Mouse (Mus musculus): ENCODE data around the gene Dnajb14. TPM values are rescaled to one million over a fixed set of nuclear protein-coding genes. Genes with fewer than 3 reads are reported as not detected.

Gene Dnajb14
- polyA plus RNA-seq (2016; fragmentation: Nextera tagmentation; extraction: Ambion mirVana) = 6.6 and 7.0 TPM in 2 replicates

DNA sequence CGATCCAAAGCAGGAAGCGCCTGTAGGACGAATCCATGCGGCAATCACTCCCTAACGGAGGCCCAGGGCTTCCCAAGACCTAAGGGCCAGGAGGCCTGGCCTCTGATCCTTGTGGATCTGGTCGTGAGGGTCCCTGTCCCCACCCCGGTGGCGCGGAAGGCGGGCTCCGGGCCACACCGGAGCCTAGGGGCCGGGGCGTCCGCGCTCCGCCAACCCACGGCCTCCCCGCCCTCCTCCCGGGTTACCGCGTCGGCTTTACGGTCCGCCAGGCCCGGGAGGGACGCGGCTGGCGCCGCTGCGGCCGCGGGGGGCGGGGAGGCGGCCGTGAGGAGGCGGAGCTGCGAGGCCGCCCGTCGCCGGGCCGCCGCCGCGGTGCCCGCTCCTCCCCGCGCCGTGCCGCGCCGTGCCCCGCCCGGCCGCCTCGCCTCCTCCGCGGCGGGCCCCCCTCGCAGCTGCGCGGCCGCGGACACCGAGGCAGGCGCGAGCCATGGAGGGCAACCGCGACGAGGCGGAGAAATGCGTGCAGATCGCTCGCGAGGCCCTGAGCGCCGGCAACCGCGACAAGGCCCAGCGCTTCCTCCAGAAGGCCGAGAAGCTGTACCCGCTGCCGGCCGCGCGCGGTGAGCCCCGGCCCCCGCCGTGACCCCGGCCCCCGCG, at the start of gene Dnajb14:
Dnajb14 (plus strand) TSS at position 239 of the 657 bp plus-strand sequence.
- peaks cover 33% of the 10 kb centered on the region for H3K4me1 ChIP-seq (replicated peaks)
- peak within 1 kb of the TSS; percentile 80 for H3K4me3 ChIP-seq
- peak within 1 kb of the TSS; percentile 97 for H3K27ac ChIP-seq
- H3K9me3 ChIP-seq = no peaks in the 10 kb centered on the region
- H3K27me3 ChIP-seq (ENCODE audit: insufficient read depth, poor library complexity, severe bottlenecking) = no peaks in the 10 kb centered on the region
- H3K36me3 ChIP-seq = peaks cover 11% of the 10 kb centered on the region
- peak; percentile 78 for DNase-seq (ENCODE audit: low spot score)
- WGBS = 3% methylated on average over 94 of the region's 94 CpGs

DNA sequence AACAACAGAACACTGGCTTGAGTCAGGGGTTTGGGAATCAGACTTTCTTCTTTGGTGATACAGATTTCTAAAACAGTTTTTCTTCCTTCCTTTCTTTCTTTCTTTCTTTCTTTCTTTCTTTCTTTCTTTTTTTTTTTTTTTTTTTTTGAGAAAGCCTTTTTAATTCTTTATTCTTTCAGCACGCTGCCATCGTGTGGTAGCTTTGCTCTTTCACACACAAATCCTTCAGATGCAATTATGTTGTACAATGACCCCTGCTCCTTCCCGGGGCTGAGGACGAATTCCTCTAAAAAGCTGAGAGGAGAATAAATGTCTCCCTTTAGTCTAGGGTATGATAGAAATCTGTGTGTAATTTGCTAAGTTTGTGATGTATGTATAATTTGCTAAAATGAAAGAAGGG, 48.8 kb upstream of the Dnajb14 start:
- H3K27ac ChIP-seq = no peak overlapping the region
- no peak for DNase-seq (ENCODE audit: low spot score)
- H3K4me1 ChIP-seq (replicated peaks) = no peaks in the 10 kb centered on the region
- H3K4me3 ChIP-seq = no peak overlapping the region
- WGBS = 28% methylated on average over 4 of the region's 4 CpGs
- H3K9me3 ChIP-seq = no peaks in the 10 kb centered on the region
- H3K36me3 ChIP-seq = no peaks in the 10 kb centered on the region
- H3K27me3 ChIP-seq (ENCODE audit: insufficient read depth, poor library complexity, severe bottlenecking) = no peaks in the 10 kb centered on the region

DNA sequence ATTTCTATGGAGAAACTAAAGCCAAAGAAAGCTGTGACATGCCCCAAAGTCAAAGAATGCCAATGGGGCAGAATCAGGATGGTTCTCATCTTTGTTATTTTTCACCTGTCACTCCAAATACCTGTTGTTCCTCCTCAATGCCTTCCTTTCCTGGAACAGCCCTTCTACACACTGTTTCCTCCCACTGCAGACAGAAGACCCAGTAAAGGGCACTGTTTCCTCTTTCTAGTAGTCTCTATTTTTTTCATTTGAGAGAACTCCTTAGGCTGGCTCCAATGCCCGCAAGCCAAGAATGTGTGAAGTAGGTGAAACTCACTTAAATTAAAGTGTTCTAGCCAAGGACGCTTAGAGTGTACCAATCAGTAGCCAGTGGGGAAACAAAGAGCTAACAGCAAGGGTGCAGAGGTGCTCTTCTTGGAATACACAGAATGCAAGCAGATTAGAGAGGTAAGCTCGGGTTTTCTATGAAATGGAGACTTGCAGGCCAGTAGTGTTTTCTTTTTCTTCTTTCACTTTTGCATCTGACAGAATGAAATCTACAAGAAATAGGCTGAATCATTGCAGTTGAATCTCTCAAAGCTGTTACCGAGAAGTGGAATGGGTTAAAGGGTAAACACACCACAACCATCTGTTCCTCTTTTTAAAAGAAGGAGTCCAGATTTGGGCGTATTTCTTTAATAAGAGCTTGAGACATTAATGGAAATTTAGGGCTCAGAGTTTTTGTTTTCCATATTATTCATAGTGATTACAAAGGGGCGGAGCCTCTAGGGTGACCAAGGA, 46.6 kb upstream of the Dnajb14 start:
- Histone ChIP-seq H3K27me3 (ENCODE audit: insufficient read depth, poor library complexity, severe bottlenecking) (no peaks in the 10 kb centered on the region), H3K27ac (no peak overlapping the region), H3K36me3 (no peaks in the 10 kb centered on the region), H3K9me3 (no peaks in the 10 kb centered on the region), H3K4me3 (no peak overlapping the region), H3K4me1 (replicated peaks) (no peaks in the 10 kb centered on the region)
- no peak for DNase-seq (ENCODE audit: low spot score)
- 84% methylated on average over 6 of the region's 6 CpGs for WGBS

DNA sequence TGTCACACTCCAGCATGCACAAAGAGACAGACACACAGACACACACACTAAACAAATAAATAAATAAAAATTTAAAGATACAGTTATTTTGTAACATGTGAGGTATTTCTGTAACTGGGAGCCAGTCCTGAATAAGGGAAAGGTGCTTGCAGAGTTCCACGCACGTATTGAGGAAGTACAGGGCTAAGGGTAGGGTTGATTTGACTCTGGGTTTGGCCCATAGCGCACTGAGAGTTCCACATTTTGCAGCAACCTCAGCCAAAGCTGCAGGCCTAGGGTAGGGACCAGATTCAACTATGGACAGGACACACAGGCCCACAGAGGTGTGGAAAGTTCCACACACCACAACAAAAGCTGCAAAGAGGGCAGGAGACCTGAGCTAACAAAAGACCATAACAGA, 44.2 kb upstream of the Dnajb14 start:
- Histone ChIP-seq H3K4me3 (no peak overlapping the region), H3K4me1 (replicated peaks) (peaks cover 4% of the 10 kb centered on the region), H3K27ac (no peak overlapping the region), H3K36me3 (no peaks in the 10 kb centered on the region), H3K9me3 (no peaks in the 10 kb centered on the region), H3K27me3 (ENCODE audit: insufficient read depth, poor library complexity, severe bottlenecking) (no peaks in the 10 kb centered on the region)
- DNase-seq (ENCODE audit: low spot score) = no peak
- 91% methylated on average over 3 of the region's 3 CpGs for WGBS

DNA sequence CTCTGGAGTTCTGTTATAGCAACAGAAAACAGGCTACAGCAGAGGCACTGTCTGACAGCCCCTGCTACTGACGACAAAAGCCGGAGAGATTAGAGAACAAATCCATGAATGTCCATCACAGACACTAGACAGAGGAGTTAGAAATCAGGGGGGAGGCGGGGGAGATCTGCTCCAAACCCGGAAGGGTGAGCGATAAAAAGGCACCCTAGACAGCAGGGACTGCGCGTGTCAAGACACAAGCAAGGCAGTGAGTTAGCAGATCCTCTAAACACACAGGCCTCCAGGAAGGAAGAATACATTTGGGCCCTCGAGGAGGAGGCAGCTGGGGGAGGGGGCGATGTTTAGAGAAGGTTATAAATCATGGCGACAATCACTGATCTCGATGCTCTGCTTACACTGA, 39.8 kb upstream of the Dnajb14 start:
- no peak for DNase-seq (ENCODE audit: low spot score)
- no peaks in the 10 kb centered on the region for H3K27me3 ChIP-seq (ENCODE audit: insufficient read depth, poor library complexity, severe bottlenecking)
- peaks cover 4% of the 10 kb centered on the region for H3K4me1 ChIP-seq (replicated peaks)
- H3K9me3 ChIP-seq = no peaks in the 10 kb centered on the region
- H3K4me3 ChIP-seq = no peak overlapping the region
- H3K27ac ChIP-seq = peak overlapping the region; percentile 42; the same call in 1 of the 2 replicates
- no peaks in the 10 kb centered on the region for H3K36me3 ChIP-seq
- WGBS = 63% methylated on average over 11 of the region's 11 CpGs

DNA sequence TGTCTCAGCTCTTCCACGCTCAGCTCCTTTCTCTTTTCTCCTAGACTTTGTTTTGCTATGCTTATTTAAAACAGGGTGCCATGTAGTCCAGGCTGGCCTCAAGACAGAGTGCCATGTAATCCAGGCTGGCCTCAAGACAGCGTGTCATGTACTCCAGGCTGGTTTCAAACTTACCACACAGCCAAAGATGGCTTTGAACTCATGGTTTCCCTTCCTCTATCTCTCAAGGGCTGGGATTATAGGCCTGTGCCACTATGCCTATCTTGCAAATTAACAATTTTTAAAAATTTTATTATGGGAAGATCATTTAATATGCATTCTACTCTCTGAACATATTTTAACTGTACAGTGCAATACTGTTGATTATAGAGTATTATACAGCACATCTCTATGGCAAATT, 36.3 kb upstream of the Dnajb14 start:
- Histone ChIP-seq H3K4me1 (replicated peaks) (peaks cover 4% of the 10 kb centered on the region), H3K36me3 (no peaks in the 10 kb centered on the region), H3K4me3 (no peak overlapping the region), H3K9me3 (no peaks in the 10 kb centered on the region), H3K27ac (no peak overlapping the region), H3K27me3 (ENCODE audit: insufficient read depth, poor library complexity, severe bottlenecking) (no peaks in the 10 kb centered on the region)
- no peak for DNase-seq (ENCODE audit: low spot score)
- WGBS = 83% methylated on average over 2 of the region's 2 CpGs

DNA sequence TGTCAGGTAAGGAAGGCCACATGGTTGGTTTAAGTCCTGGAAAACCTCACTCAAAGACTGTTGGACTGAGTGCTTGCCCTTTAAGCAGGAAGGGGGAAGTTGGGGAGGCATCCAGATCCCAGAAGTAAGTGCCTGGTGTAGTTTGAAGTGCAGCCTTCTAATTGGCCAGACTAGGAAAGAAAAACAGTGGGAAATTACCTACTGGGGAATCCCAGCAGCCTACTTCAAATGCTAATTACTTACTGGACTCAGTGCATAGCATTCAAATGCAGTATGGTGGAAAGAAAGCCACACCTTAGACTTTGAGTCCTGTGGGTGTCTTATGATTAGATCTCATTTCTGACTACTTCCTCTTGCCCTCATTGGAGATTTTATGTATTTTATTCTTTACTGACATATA, 34.3 kb upstream of the Dnajb14 start:
- H3K4me1 ChIP-seq (replicated peaks) = no peaks in the 10 kb centered on the region
- H3K36me3 ChIP-seq = no peaks in the 10 kb centered on the region
- H3K4me3 ChIP-seq = no peak overlapping the region
- H3K9me3 ChIP-seq = no peaks in the 10 kb centered on the region
- no peaks in the 10 kb centered on the region for H3K27me3 ChIP-seq (ENCODE audit: insufficient read depth, poor library complexity, severe bottlenecking)
- DNase-seq (ENCODE audit: low spot score) = no peak
- H3K27ac ChIP-seq = no peak overlapping the region

DNA sequence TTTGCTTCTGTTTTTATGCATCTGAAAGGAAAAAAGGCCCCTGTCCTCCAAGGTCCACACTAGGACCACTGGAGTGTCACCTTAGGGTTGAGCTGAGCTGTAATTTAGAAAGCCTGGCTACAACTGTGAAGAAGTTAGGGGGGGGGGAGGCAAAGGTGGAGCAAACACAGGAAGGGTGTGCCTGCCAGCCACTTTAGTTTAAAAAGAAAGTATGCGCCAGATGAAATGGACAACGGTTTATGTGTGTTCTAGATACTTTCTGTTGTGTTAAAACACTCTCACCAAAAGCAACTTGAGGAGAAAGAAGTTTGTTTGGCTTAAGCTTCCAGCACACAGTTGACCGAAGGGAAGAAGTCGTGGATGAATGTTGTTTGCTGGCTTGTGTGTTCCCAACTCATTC, 33.8 kb upstream of the Dnajb14 start:
- 84% methylated on average over 4 of the region's 4 CpGs for WGBS
- no peaks in the 10 kb centered on the region for H3K27me3 ChIP-seq (ENCODE audit: insufficient read depth, poor library complexity, severe bottlenecking)
- H3K27ac ChIP-seq = no peak overlapping the region
- H3K4me1 ChIP-seq (replicated peaks) = no peaks in the 10 kb centered on the region
- H3K4me3 ChIP-seq = no peak overlapping the region
- no peaks in the 10 kb centered on the region for H3K9me3 ChIP-seq
- DNase-seq (ENCODE audit: low spot score) = no peak
- no peaks in the 10 kb centered on the region for H3K36me3 ChIP-seq

DNA sequence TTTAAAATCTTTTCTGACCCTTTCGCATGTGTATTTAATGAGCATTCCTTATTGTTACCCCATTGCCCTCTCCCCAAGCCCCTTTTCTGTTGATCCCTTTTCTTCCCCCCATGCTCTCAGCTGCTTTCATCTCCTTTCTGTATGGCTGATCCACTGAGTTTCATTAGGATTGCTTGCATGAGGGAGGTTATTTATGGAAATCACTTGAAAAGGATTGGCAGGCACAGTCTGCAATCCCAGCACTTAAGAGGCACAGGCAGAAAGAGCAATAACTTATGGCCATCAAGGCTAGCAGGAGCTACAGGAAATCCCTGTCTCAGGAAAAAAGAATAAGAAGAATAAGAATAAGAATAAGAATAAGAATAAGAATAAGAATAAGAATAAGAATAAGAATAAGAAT, 30.9 kb upstream of the Dnajb14 start:
- no peak for DNase-seq (ENCODE audit: low spot score)
- no peaks in the 10 kb centered on the region for H3K4me1 ChIP-seq (replicated peaks)
- WGBS = 93% methylated on average over 1 of the region's 1 CpGs
- no peaks in the 10 kb centered on the region for H3K36me3 ChIP-seq
- no peak overlapping the region for H3K27ac ChIP-seq
- no peak overlapping the region for H3K4me3 ChIP-seq
- no peaks in the 10 kb centered on the region for H3K9me3 ChIP-seq
- no peaks in the 10 kb centered on the region for H3K27me3 ChIP-seq (ENCODE audit: insufficient read depth, poor library complexity, severe bottlenecking)

DNA sequence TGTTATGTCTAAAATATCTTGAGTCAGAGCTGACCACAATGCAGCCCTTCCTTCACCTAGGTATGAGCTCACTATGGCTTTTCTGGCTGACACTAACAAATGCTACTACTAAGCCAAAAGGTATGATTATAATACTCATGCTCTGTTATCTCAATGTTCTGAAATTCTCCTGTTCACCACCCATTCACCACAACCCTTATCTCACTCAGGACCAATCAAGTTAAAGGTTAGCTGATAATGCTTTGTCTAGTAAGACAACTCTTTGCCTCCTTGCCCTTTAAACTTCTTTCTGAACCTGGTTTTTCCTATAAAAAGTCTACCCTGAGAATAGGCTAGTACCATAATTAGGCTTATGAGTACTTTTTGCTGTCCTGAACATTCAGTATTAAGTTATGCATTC, 29.3 kb upstream of the Dnajb14 start:
- Histone ChIP-seq H3K4me1 (replicated peaks) (no peaks in the 10 kb centered on the region), H3K27ac (no peak overlapping the region), H3K27me3 (ENCODE audit: insufficient read depth, poor library complexity, severe bottlenecking) (no peaks in the 10 kb centered on the region), H3K4me3 (no peak overlapping the region), H3K9me3 (no peaks in the 10 kb centered on the region), H3K36me3 (no peaks in the 10 kb centered on the region)
- DNase-seq (ENCODE audit: low spot score) = no peak

DNA sequence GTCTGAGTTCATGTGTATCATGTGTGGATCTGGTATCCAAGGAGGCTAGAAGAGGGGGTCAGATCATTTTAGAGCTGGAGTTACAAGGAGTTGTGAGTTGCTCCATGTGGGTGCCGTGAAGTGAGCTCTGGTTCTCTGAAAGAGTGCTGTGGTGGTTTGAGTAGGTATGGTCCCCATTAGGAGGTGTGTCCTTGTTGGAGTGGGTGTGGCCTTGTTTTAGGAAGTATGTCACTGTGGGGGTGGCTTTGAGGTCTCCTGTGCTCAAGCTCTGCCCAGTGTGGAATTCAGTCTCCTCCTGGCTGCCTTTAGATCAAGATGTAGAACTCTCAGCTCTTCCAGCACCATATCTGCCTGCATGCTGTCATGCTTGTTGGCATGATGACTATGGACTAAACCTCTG, 24.5 kb upstream of the Dnajb14 start:
- no peaks in the 10 kb centered on the region for H3K36me3 ChIP-seq
- 89% methylated on average over 1 of the region's 1 CpGs for WGBS
- H3K27me3 ChIP-seq (ENCODE audit: insufficient read depth, poor library complexity, severe bottlenecking) = no peaks in the 10 kb centered on the region
- H3K27ac ChIP-seq = no peak overlapping the region
- H3K4me1 ChIP-seq (replicated peaks) = no peaks in the 10 kb centered on the region
- H3K9me3 ChIP-seq = no peaks in the 10 kb centered on the region
- DNase-seq (ENCODE audit: low spot score) = no peak
- no peak overlapping the region for H3K4me3 ChIP-seq

DNA sequence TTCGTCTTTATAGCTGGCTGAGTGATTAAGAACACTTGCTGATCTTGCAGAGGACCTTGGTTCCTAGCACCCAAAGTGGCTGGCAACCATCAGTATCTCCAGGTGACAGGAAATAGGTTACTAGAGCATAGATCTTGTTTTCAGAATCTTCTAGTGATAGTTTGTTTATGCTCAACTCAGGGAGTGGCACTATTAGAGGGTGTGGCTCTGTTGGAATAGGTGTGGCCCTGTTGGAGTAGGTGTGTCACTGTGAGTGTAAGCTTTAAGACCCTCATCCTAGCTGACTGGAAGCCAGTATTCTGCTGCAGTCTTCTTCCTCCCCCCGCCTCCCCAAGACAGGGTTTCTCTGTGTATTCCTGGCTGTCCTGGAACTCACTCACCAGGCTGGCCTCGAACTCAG, 23.2 kb upstream of the Dnajb14 start:
- Histone ChIP-seq H3K36me3 (no peaks in the 10 kb centered on the region), H3K27me3 (ENCODE audit: insufficient read depth, poor library complexity, severe bottlenecking) (no peaks in the 10 kb centered on the region), H3K4me1 (replicated peaks) (no peaks in the 10 kb centered on the region), H3K27ac (no peak overlapping the region), H3K9me3 (no peaks in the 10 kb centered on the region), H3K4me3 (no peak overlapping the region)
- WGBS = 79% methylated on average over 3 of the region's 3 CpGs
- no peak for DNase-seq (ENCODE audit: low spot score)

DNA sequence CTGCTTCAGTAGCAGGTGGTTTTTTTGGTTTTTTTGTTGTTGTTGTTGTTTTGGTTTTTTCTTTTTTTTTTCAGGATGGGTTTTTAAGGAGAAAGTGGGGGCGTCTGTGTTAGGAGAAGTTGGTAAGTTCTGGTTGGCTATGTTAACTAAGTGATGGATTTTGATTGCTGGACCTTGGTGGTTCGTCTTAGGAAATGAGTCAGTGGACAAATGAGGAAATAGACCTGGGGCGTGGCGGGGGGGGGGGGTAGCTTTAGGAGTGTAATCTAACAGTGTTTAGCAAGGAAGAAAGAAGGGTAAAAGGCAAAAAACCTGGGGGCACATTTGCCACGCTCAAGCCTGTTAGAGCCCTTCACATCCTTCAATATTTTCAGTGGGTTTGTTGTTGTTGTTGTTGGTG, 20.9 kb upstream of the Dnajb14 start:
- DNase-seq (ENCODE audit: low spot score) = no peak
- WGBS = 78% methylated on average over 5 of the region's 5 CpGs
- no peak overlapping the region for H3K27ac ChIP-seq
- no peak overlapping the region for H3K4me3 ChIP-seq
- no peaks in the 10 kb centered on the region for H3K27me3 ChIP-seq (ENCODE audit: insufficient read depth, poor library complexity, severe bottlenecking)
- H3K9me3 ChIP-seq = no peaks in the 10 kb centered on the region
- no peaks in the 10 kb centered on the region for H3K4me1 ChIP-seq (replicated peaks)
- H3K36me3 ChIP-seq = no peaks in the 10 kb centered on the region
